Mouse (Mus musculus): ENCODE measurements around the gene Fnip2.

Fnip2 gene

DNA sequence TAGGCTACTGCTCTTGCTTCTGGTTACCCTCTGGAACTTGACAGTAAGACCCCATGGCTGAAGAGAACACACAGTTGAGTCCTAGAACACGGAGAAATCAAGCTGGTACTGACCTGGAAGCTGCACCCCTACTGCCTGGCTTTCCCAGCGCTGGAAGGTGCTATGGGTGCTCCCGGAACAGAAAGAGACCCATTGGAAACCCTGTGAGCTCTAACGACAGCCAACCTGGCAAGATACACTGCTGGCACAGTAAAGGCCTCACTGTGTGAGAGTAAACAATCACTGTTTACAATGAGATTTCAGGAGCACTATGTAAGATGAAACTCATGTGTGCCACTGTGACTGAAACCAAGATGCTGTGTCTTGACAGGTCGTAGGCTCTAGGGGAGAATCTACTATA is 152.5 kb downstream of the Fnip2 start:
- no peak for DNase-seq (ENCODE audit: low spot score)

DNA sequence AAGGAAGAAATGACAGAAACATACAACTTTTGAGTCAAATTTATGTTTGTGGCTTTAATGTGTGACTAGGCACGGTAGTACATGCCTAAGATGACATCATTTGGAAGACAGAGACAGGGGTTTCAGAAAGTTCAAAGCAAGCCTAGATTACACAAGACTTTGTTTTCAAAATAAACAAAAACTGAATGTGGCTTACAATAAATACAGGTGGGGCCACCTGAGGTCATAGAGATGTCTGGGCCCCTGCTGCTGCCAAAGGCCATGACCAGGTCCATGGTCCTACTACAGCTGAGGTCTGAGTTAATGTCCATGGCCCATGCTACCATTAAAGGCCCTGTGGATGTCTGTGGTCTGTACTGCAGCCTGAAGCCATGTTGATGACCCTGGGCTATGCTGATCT is 154.1 kb downstream of the Fnip2 start:
- no peak for DNase-seq (ENCODE audit: low spot score)

DNA sequence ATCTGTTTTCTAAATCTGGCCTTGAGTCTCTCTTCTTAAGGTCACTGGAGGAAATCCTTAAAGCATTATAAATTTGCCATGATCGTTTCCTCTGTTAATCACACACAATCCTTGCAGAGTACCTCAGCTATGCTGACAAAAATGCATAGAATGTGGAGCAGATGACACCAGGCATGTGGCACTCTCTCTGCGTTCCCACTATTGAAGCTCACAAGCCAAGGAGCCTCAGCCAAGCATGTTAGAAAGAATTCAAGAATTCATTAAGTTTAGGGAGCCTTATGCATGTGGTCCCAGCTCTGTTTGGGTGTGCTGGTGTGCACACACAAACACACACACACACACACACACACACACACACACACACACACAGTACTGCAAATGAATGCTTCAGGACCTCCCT is 155.9 kb downstream of the Fnip2 start:
- no peak for DNase-seq (ENCODE audit: low spot score)

DNA sequence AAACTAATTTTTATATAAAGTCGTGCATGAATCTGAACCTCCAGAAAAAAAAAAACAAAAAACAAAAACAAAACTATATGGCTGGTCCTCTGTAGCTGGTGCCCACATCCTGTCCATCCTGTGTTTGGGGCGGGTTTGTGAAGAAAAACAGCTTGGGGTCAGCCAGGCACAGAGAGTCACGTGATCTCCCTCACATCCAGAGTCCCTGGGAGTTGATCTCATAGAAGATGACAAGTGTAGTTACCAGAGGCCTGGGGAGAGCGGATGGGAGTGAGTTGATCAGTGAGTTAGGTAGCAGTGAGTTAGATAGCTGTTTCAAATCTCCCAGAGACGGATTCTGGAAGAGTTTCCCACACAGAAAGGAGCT is 157.0 kb downstream of the Fnip2 start:
- DNase-seq (ENCODE audit: low spot score): no peak

DNA sequence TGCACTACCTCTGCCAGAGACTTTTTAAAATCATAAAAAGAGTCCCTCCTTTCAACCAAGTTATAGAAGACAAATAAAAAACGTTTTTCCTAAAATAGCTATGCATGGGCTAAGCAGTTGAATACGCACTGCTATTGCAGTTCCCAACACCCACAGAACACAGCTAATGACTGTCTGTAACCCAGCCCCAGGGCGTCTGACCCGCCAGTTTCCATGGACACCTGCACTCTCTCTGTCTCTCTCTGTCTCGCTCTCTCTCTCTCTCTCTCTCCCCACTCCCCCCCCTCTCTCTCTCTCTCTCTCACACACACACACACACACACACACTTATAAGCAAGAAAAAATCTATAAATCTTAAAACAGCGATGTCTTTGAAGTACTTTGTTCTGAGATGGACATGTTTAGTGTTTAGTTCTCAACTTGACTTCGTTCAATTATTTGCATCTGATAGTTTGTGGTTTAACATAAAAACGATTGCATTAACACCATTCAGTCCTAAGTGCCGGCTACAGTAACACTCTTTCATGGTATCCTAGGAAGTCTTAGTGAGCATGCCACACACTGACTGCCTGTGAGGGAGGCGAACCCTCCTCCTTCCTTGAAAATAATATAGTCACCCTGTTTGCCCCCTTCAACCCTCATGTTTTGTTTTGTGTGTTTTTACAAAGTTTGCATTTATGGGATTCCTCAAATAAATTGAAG is 157.5 kb downstream of the Fnip2 start:
- DNase-seq (ENCODE audit: low spot score): no peak

DNA sequence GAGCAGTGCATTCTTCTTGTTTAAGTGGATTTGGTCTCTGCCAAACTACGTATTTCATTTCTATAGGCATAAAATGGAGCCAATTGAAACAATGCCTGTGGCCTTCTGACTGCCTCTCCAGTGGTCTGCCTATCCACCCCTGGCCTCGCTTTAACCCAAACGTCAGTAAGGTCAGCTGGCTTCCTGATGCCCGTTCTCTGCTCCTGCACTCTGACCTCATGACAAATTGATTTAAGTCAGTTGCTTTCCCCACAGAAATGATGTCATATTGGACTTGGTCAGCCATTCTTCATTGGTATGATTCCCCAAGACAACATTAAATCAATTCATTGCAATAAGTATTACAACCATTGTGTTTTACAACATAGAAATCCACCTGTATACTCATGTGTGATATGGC is 159.1 kb downstream of the Fnip2 start:
- no peak for DNase-seq (ENCODE audit: low spot score)
